Mouse (Mus musculus) adrenal gland (tissue): ENCODE data around the gene Shroom4.

ENCODE experiments used
- intact Hi-C: fragments of 180-260 bp; cut with DNase I; formaldehyde crosslinking; loops from one replicate; pipeline ENCODE4 v1.15.1; 2025

Gene Shroom4

DNA sequence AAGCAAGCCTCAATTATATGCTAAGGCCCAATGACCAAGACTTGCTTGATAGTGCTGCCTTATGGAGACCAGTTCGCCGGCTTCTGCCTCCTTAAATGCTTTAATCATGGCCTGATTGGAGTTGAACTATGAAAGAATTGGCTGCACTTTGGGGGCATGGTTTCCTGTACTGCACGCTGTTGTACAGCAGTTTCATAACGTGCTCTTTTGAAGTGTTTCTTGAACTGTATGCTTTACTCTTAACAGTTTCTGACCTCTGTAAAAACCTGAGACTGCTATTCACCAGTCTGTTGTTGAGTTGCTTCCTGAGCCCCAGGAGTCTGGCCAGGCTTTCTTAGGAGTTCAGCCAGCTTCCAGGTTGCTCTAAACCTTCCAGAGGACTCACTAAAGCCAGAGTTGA lies 90.8 kb downstream of the Shroom4 start:
- intact Hi-C loops, result no loop called here

DNA sequence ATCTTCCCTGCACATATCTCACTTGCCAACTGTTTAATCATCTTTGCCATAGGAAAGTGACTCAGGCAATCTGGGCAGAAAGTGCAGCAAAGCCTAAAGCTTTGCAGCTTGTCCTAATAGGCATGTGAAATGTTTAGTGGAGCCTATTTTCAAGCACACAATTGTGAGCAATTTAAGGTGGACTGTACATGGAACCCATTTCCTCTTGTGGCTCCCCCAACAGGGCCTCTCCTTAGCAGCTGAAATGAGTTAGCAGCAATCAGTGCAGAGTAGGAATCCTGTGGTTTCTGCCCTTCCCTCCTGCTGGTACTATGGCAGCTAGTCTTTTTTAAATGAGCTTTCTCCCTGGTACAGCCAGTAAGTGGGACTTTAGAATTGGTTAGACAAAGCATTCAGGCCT lies 95.8 kb downstream of the Shroom4 start:
- intact Hi-C loops, result no loop called here

DNA sequence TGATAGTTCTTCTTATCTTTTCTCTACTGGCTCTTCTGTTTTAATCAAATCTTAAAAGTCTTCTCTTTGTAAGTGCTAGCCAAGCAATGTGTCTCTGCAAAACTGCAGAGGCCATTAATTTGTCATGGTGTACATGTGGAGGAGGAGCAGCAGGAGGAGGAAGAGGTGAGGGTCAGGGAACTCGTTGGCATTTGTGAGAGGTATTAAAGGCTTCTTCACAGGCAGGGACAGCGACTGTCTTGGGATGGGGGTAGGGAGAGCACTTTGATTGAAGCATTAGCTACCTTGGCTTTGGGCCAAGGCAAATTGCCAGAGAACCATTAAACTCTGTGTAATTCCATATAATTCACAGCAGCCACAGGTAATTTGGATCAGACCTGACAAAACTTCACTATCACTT lies 96.7 kb downstream of the Shroom4 start:
- intact Hi-C loops, result no loop called here

DNA sequence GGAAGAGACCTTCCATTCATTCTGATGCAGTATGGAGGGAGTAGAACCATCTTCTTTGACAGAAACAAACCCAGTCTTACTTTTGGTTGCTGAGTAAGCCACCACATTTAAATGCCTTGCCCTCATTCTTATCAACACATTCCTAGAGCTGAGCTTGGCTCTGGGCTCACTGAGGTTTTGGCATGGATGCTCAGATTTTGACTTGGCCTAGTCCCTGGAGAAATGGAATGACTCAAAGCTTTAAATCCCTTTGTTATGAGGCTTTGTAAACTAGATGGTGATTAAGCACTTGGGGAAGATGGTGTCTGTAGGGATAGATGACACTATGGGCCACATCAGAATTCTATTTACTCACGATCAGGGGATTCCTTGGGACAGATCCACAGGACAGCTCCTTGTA lies 102.2 kb downstream of the Shroom4 start:
- intact Hi-C loops, result no loop called here

DNA sequence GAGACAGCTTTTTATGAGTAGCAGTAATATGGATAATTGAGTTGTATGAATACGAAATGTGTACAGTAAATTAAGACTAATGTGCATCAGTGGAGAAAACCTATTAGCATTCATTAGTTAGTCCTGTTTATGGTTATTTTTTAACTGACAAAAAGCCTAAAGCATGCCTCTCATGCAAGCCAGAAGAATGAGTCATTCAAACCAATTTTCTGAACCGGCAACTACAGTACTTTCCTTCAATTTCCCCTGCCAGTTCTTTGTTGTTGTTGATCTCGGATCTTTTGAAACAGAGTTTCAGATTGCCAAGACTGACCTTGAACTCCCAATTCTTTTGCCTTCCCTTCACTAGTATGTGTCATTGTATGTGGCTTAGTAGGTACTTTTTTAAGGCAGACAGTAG lies 117.6 kb downstream of the Shroom4 start:
- intact Hi-C loops, result no loop called here

DNA sequence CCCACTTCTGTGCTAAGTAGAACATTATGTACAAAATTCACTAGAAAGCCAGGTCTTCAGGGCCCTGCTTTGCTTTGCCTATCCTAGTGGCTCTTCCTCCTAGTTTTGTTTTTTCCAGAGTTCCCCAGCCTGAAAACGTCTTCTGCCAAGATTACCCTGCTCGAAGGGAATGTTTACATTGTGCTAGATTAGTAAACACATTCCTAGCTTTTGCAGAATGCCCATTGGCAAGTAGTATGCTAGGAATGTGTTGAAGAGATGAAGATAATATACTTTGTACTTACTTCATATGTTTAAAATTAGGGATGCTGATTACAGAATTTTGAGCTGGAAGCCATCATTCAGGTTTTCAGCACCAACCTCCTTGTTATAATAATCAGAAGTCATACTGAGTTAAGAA lies 118.8 kb downstream of the Shroom4 start:
- intact Hi-C loops, result no loop called here

DNA sequence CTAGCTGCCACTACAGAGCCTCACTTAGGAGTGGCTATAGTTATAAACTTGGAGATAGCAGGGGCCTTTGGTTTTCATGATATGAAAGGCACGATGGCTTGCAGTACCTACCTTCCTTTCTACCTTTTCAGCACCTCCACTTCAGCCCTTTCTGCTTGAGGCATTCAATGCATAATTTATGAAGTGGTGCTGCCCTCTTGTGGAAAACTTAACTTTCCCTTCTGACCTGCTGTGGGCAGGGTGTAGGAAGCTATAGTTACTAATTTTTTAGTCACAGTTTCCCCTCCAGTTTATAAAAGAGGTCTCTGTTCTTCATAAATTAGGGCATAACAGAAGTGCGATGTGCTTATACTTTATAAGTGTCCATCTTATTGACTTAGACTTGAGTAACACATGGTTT lies 123.3 kb downstream of the Shroom4 start:
- intact Hi-C loops, result loop anchor here (2.0 to 5.0 kb wide), 2 partner anchors 201 to 258 kb away; partner anchors contain the start of gene Bmp15

DNA sequence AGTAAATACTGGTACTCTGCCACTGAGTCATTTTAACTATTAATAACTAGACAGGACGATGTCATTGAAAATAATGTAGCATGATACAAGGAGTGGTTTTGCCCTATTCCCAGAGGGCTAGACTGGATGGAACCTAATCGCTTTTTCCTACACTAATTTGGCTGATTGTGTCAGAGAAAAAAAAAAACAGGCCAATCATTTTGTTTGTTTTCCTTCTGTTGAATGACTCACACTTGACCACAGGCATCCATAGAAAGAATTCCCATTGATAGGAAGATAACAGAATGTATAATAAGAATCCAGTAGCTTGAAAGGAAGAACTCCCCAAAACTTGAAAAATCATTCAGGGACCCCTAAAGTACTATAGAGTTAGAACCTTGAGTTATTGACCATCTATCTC lies 137.0 kb downstream of the Shroom4 start:
- intact Hi-C loops, result no loop called here

DNA sequence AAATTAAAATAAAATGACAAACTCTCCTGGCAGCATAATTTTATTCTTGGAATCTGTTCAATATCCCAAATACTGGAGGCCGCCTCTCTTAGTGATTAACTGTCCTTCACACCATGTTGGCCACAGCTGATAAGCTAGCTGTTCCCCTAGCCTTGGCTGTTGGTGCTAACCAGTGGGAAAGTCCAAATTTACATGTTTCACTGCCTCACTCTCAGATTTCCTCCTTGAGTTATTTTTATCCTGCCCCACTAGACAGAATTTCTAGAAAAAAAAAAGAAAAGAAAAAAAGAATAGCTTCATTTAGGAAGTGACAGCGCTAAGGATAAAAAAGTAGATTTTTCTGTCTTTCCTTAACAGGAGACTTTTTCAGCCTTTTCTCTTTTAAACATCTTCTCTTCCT lies 138.0 kb downstream of the Shroom4 start:
- intact Hi-C loops, result no loop called here

DNA sequence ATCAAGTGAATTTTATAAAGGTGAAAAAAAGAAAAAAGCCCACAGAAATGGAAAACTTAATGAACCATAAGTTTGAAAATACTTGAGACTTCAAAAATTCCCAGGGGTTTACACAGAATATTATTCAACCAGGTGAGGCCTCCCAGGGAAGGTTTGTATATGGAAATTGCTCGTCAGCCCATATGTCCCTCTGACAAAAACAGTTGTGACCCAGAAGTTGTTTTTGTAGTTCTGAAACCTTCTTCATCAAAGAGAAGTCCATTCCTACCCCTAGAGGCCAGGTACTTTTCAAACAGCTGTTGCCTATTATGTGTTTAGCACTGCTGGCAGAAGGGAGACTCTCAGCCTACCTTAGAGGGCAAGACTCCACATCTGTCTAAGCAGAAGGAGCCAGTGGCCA lies 165.4 kb downstream of the Shroom4 start:
- intact Hi-C loops, result no loop called here

DNA sequence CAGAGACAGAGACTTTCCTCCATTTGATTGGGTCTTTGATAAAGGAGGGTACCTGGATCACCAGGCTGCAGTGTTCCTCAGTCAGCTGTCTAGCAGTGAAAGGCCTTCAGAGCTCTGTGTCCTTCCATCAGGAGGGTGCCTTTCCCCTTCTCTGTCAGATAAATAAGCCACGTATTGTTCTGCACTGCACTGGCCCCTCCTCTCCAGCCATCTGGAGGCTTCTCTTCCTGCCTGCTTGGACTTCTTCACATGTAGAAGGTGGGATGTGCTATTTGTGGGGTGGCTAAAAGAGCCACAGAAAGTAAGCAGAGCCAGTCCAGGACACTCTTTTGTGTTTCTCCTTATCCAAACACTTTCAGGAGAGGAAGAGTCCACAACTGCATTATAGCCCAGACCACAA lies 174.9 kb downstream of the Shroom4 start:
- intact Hi-C loops, result no loop called here

DNA sequence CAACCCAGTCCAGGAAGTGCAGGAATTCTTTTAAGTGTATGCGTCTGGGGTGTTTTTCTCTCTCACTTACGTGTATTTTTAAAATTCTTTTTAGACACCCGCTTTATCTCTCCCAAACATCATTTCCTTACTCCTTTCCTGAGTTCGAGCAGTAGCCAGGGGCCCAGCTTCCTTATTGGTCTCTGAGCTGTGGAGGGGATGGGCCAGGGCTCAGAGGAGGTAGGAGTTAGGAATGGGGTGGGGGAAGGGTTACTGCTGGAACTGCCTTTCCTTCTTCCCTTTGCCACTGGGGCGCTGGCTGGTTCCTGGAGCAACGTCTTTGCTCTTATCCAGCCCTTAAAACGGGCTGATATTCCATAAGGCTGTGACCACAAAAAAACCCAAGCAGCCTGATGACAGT lies 177.3 kb downstream of the Shroom4 start:
- intact Hi-C loops, result no loop called here

DNA sequence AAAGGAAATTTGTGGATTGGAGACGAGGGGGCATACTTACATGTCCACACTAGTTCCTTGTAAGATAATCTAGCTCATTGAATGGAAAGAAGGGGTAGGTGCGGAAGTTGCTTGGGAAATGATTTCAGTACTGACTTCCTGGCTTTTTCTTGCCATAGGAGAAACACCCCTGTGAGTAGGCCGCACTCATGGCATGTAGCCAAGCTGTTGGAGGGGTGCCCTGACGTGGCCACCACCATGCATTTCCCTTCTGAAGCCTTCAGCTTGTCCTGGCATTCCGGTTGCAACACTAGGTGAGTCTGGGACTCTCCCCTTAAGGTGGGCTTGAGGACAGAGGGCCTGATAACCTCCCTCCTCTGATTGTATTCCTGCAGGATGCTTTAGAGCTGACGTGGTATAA lies 181.0 kb downstream of the Shroom4 start:
- intact Hi-C loops, result no loop called here

DNA sequence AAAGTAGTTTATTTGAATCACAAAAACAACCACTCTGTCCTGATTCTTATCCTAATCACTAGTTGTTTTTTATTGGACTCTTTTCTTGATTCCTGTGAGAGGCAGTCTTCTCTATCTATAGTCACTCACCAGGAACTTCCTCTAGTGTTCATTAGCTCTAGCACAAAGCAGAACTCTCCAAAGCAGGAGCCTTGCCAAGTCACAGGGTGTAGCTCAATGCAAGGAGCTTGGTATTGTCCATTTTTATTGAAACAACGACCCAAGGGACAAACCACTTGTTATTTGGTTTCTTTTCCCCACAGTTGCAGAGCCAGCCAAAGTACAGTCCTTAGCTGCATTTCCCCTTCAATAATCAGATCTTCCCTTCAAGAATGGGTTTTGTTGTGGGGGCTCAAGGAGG lies 181.5 kb downstream of the Shroom4 start:
- intact Hi-C loops, result no loop called here

DNA sequence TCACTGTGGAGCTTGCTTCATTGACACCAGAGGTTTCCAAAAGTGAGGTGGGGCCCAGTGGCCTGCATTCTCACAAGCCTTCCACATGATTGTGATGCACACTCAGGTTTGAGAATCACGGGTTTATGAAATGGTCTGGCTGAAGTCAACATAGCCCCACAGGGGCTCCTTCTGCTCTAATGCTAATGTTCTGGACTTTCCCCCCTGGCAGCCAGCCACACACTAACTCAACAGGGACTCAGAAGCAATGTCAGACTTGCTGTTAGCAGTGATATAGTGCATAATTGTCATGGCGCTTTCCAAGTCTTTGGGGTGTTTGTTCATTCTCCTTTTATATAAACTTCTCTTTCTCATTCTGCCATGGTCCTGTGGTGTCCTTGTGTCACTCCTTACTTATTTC lies 183.0 kb downstream of the Shroom4 start:
- intact Hi-C loops, result no loop called here

DNA sequence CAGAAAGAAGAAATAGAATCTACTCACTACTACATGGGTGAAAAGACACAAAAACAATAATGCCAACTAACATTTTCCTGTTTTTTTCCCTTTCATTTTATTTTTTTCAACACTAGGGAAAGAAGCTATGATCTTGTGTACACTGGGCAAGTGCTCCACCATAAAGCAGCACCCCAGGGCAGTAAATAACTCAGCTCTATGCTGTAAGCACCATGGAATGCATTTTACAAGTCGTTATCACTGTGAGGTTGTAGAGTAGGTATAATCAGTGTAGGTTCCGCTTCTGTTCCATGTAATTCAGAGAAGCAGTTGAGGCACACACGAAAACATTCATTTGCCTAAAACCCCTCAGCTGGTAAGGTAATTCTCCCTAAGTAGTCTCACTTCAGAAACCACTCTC lies 194.5 kb downstream of the Shroom4 start:
- intact Hi-C loops, result no loop called here

DNA sequence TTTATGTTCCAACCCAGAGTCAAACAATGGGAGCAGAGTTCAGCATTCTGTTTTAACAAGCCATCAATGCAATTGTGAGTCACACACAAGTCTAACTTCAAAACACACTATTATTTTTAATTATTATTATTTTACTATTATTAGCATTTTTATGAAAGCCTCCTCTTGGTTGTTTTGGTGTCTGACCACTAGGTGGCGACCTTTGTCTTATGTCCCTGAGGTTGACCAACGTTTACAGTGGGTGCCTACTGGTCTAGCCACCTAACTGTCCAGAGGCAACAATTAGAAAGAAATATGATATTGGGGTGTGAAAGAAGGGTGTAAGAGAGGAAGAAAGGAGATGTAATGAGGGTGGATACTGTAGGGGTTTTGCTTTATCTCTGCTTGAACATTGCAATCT lies 254.4 kb downstream of the Shroom4 start:
- intact Hi-C loops, result loop anchor here (10.0 kb wide), 1 partner anchor 261 kb away; no protein-coding TSS in a partner anchor

DNA sequence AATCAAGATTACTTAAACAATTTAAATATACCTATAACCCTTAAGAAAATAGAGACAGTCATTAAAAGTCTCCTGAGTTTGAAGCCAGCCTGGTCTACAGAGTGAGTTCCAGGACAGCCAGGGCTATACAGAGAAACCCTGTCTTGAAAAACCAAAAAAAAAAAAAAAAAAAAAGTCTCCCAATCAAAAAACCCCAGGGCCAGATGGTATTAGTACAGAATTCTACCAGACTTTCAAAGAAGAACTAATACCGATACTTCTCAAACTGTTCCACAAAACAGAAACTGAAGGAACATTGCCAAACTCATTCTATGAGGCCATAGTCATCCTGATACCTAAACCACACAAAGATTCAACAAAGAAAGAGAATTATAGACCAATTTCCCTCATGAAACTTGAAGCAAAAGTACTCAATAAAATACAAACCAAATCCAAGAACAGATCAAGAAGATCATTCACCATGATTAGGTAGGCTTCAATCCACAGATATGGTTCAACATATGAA lies 259.2 kb downstream of the Shroom4 start:
- intact Hi-C loops, result loop anchor here (10.0 kb wide), 1 partner anchor 256 kb away; no protein-coding TSS in a partner anchor
